Mouse (Mus musculus) CH12.LX (cell line): ENCODE results near the gene Psmd3.

Experiments
- BHLHE40 ChIP-seq: IDR thresholded peaks from 2 replicates; pipeline ENCODE4 v1.6.1; 2011; ENCODE audit warnings: mild to moderate bottlenecking, low read depth, low read length, improper control_type of control experiment
- CHD2 ChIP-seq: IDR thresholded peaks from 2 replicates; pipeline ENCODE4 v1.6.1; 2011; ENCODE audit warnings: low read length, improper control_type of control experiment
- CTCF ChIP-seq, 2 experiments: IDR thresholded peaks in 1 of 2; conservative IDR thresholded peaks in 1 of 2; 2 replicates each; pipeline ENCODE4 v1.5.1; 2011 to 2012; ENCODE audit warnings: low read depth in 2 of 2, low read length in 2 of 2, improper control_type of control experiment in 1 of 2, inconsistent platforms in 1 of 2, mild to moderate bottlenecking in 1 of 2, moderate library complexity in 1 of 2
- E2F4 ChIP-seq: IDR thresholded peaks from 2 replicates; pipeline ENCODE4 v1.6.1; 2011; ENCODE audit warnings: low read depth, low read length, improper control_type of control experiment; ENCODE audit not compliant: insufficient replicate concordance
- EP300 ChIP-seq: IDR thresholded peaks from 2 replicates; pipeline ENCODE4 v1.6.1; 2011; ENCODE audit warnings: low read length, improper control_type of control experiment
- ETS1 ChIP-seq: conservative IDR thresholded peaks from 2 replicates; pipeline ENCODE4 v1.6.1; 2012; ENCODE audit warnings: low read depth, mild to moderate bottlenecking, inconsistent platforms, low read length, improper control_type of control experiment, moderate library complexity
- POLR2A ChIP-seq: IDR thresholded peaks from 2 replicates; pipeline ENCODE4 v1.6.1; 2011; ENCODE audit warnings: low read depth, mild to moderate bottlenecking, improper control_type of control experiment, low read length
- POLR2AphosphoS2 ChIP-seq: IDR thresholded peaks from 2 replicates; pipeline ENCODE4 v1.6.1; 2011; ENCODE audit warnings: low read depth, low read length, improper control_type of control experiment
- SMC3 ChIP-seq: IDR thresholded peaks from 2 replicates; pipeline ENCODE4 v1.6.1; 2011; ENCODE audit warnings: low read depth, low read length, improper control_type of control experiment
- ZNF384 ChIP-seq: IDR thresholded peaks from 2 replicates; pipeline ENCODE4 v1.6.1; 2012; ENCODE audit warnings: low read depth, low read length, improper control_type of control experiment, inconsistent platforms

GRCm38 (mm10) chr11:98708282-98708956 is 26.1 kb downstream of the Psmd3 start:
- TF ChIP-seq CTCF (conservative IDR thresholded peaks at IDR 0.05 in 1 of 2, IDR thresholded peaks at IDR 0.05 in 1 of 2; ENCODE audit: low read depth in 2 of 2, low read length in 2 of 2) (no peak), POLR2A (no peak), ETS1 (no peak), E2F4 (no peak), ZNF384 (no peak), SMC3 (no peak), EP300 (no peak), CHD2 (no peak), BHLHE40 (no peak), POLR2AphosphoS2 (no peak)
